Mouse (Mus musculus) CD4-positive, CD25-positive, alpha-beta regulatory T cell (primary cell): ENCODE data around the gene Dnah5. TPM values are rescaled to one million over a fixed set of nuclear protein-coding genes. Genes with fewer than 3 reads are reported as not detected.

ENCODE experiments used
- polyA plus RNA-seq: library from polyadenylated mRNA; unstranded; fragments of 100-300 nt; shearing (Covaris generic); gene quantifications from one replicate; pipeline ENCODE4 v1.2.1, GENCODE M21; 2017

The Dnah5 gene
- polyA plus RNA-seq = 0.02 TPM

DNA sequence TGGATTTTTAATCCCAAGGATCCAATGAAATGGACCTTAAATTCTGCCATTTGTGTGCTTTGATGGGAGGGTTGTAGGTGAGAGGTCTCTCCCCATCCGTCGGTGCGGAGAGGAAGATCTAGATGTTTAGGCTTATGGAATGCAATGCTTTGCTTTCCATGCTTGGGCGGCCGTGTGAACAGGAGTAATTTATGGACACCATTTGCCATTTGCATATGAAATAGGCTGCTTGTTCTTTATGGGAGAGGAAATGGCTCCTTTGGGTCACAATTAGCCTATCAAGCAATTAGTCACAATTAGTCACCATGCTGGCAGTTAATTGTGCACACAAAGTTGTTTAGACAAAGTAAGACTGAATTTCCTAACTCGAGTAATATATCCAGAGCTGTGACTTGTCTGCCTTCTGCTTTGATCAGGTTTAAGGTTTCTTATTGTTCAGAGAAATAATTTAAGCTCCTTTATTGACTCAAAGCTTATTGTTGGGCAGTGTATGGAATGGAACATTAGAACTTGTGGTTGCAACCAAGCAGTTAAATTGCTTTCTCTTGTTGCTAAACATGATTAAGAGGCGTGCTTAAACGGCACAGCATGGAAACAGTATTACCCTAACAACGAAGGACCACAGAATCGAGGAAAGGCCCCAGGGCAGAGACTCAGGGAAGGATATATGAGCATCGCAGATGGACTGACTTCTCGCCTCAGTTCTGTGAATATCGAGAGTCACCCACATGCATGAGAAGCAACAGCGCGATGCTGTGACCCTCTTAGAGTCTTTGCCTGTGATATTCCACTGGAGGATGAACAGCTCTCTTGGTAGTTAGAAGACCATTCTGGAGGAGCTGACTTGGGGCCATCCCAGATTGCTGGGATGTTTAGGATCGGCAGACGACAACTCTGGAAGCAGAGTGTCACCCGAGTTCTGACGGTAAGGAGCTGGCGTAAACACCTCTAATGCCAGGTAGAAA is at the start of gene Dnah5:
Gene Dnah5, plus strand, starts transcription at position 642 of the 965 bp plus-strand sequence.

Other genes with a start within 250 kb of the Dnah5 start
- 8.4 TPM for gene Trio, start 177.9 kb upstream of the Dnah5 start, polyA plus RNA-seq